Mouse (Mus musculus): ENCODE results near the gene Hist1h3e. TPM values are rescaled to one million over a fixed set of nuclear protein-coding genes. Genes with fewer than 3 reads are reported as not detected.

Gene Hist1h3e
- polyA plus RNA-seq, 1 experiment, result 1.7 TPM

- H3ac ChIP-seq (ENCODE audit: control insufficient read depth, insufficient read length), result no peak within 1 kb of the TSS
- H3K4me3 ChIP-seq, result peak within 1 kb of the TSS; percentile 41
- no peaks in the 10 kb centered on the region for H3K36me3 ChIP-seq (ENCODE audit: control insufficient read depth, insufficient read depth)
- H3K4me2 ChIP-seq (ENCODE audit: low read depth), result peak within 1 kb of the TSS; percentile 79
- TF ChIP-seq TCF3 (IDR thresholded peaks at IDR 0.05; ENCODE audit: insufficient read length, low read depth) (no peak), USF1 (IDR thresholded peaks at IDR 0.05; ENCODE audit: low read depth) (no peak), CEBPB (IDR thresholded peaks at IDR 0.05; ENCODE audit: insufficient read depth, poor library complexity, severe bottlenecking) (peak; percentile 70), POLR2AphosphoS2 (IDR thresholded peaks at IDR 0.05; ENCODE audit: insufficient read length, low read depth) (peak; percentile 100), MYOD1 (IDR thresholded peaks at IDR 0.05; ENCODE audit: control insufficient read depth in 1 of 3, insufficient read length in 2 of 3, low read depth in 2 of 3) (no peak), MAX (IDR thresholded peaks at IDR 0.05; ENCODE audit: low read depth) (no peak), REST (IDR thresholded peaks at IDR 0.05; ENCODE audit: insufficient read depth, insufficient read length) (no peak), TCF12 (IDR thresholded peaks at IDR 0.05; ENCODE audit: insufficient read depth, poor library complexity, severe bottlenecking) (no peak), MYOG (IDR thresholded peaks at IDR 0.05; ENCODE audit: control insufficient read depth in 1 of 3, insufficient read depth in 1 of 3, insufficient read length in 2 of 3, low read depth in 2 of 3) (no peak), SRF (IDR thresholded peaks at IDR 0.05; ENCODE audit: control insufficient read depth, insufficient read length, low read depth) (peak; percentile 35), E2F4 (IDR thresholded peaks at IDR 0.05; ENCODE audit: insufficient read depth) (peak; percentile 3), POLR2A (IDR thresholded peaks at IDR 0.05; ENCODE audit: insufficient read length, low read depth) (peak; percentile 98)
- H3K79me2 ChIP-seq (ENCODE audit: control insufficient read depth, insufficient read depth), result no peaks in the 10 kb centered on the region
- no peaks in the 10 kb centered on the region for H3K27me3 ChIP-seq (ENCODE audit: control insufficient read depth, insufficient read depth, insufficient read length)
Observed at GRCm38 (mm10) chr13:23530901-23531875, 31.0 kb downstream of the Hist1h3e start, which contains the start of gene Hist1h4h. Hist1h4h (plus strand) TSS chr13:23531050.

DNA sequence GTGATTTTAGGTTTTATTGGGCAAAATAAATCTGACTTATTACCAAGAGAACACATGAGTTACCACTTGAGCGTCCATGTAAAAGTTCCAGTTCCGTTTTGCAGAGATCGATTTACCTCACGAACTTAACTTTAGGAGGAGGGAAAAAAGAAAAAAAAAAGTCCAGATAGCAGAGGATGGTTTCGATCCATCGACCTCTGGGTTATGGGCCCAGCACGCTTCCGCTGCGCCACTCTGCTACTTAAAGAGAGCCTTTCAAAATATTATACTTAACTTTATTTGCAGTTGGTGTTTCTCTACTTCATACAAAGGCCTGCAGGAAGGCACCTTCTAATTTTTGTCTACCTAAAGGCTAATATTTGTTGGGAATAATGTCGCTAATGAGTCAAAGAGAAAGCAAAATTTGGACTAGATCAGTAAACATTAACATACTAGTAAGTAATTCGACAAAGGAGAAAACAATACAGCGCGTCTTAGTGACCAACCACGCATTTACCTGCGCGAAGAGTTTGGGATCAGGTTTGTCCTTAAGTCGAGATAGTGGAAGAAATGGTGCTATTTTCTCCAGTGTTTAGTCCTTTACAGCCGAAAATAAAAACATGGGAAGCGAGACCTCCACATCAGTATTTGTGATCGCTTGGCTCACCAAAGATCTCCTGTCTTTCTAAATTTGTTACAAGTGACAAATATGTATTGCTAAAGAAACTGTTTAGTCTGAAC lies 31.8 kb downstream of the Hist1h3e start:
- no peak for TF ChIP-seq USF1 (IDR thresholded peaks at IDR 0.05; ENCODE audit: low read depth)
- TF ChIP-seq REST (IDR thresholded peaks at IDR 0.05; ENCODE audit: insufficient read depth, insufficient read length), result no peak
- TF ChIP-seq MYOG (IDR thresholded peaks at IDR 0.05; ENCODE audit: control insufficient read depth in 1 of 3, insufficient read depth in 1 of 3, insufficient read length in 2 of 3, low read depth in 2 of 3), result no peak
- TF ChIP-seq MAX (IDR thresholded peaks at IDR 0.05; ENCODE audit: low read depth), result no peak
- peak; percentile 23 for TF ChIP-seq E2F4 (IDR thresholded peaks at IDR 0.05; ENCODE audit: insufficient read depth)
- no peaks in the 10 kb centered on the region for H3K36me3 ChIP-seq (ENCODE audit: control insufficient read depth, insufficient read depth)
- H3ac ChIP-seq (ENCODE audit: control insufficient read depth, insufficient read length), result no peak overlapping the region
- no peaks in the 10 kb centered on the region for H3K79me2 ChIP-seq (ENCODE audit: control insufficient read depth, insufficient read depth)
- H3K27me3 ChIP-seq (ENCODE audit: control insufficient read depth, insufficient read depth, insufficient read length), result no peaks in the 10 kb centered on the region
- peak overlapping the region; percentile 79 for H3K4me2 ChIP-seq (ENCODE audit: low read depth)
- peak overlapping the region; percentile 41 for H3K4me3 ChIP-seq

DNA sequence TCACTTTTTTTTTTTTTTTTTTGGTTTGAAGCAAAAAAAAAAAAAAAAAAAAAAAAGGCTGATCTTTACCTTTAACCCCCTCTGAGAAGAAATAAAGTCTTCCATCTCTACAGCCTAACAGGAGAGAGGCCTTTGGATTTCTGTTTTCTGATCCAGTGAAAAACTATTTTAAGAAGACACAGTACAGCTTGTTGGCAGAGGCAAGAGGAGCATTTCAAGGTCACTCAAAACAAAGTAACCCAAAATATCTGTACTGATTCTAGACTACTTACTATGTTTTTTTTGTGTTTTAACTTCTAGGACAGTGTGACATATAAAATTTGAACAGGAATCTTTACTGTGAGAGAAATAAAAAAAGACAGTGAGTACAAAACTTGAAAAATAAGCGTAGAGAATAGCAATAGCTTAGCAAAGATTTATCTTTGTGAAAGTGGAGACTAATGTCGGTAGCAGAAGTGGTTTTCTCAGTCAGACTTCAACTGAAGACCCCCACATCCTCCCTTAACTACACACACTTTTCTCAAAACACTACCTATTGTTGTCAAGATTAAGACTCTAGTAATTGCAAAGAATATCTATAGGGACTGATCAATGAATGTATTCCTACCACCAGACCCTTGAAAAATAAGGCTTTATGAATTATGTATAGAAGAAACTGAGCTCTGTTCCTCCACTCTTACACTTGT lies 32.5 kb downstream of the Hist1h3e start:
- H3K79me2 ChIP-seq (ENCODE audit: control insufficient read depth, insufficient read depth), result no peaks in the 10 kb centered on the region
- H3K36me3 ChIP-seq (ENCODE audit: control insufficient read depth, insufficient read depth), result no peaks in the 10 kb centered on the region
- H3ac ChIP-seq (ENCODE audit: control insufficient read depth, insufficient read length), result no peak overlapping the region
- no peaks in the 10 kb centered on the region for H3K27me3 ChIP-seq (ENCODE audit: control insufficient read depth, insufficient read depth, insufficient read length)
- H3K4me2 ChIP-seq (ENCODE audit: low read depth), result peak overlapping the region; percentile 79
- peak overlapping the region; percentile 41 for H3K4me3 ChIP-seq
- TF ChIP-seq POLR2AphosphoS2 (IDR thresholded peaks at IDR 0.05; ENCODE audit: insufficient read length, low read depth) (no peak), MAX (IDR thresholded peaks at IDR 0.05; ENCODE audit: low read depth) (no peak), MYOD1 (IDR thresholded peaks at IDR 0.05; ENCODE audit: control insufficient read depth in 1 of 3, insufficient read length in 2 of 3, low read depth in 2 of 3) (no peak)

DNA sequence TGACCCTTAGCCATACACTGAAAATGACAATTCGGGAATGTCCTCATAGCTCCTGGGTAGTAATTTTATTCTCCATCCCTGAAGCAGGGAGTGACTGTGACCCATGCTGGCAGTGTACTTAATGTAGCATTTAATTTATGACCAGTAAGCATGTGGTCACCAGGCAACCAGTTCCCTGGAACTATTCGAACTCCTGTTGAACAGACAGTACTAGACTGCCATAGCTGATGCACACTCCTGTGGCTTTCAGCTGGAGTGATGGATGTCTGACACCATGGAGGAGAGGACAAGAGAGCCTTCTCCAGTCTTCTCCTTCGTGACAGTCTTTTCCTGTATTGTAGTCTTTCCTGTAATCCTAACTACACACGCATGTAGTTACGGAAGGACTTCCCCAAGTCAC lies 33.2 kb downstream of the Hist1h3e start:
- no peak overlapping the region for H3K4me3 ChIP-seq
- H3K4me2 ChIP-seq (ENCODE audit: low read depth), result no peak overlapping the region
- no peak for TF ChIP-seq TCF12 (IDR thresholded peaks at IDR 0.05; ENCODE audit: insufficient read depth, poor library complexity, severe bottlenecking)
- no peak for TF ChIP-seq POLR2A (IDR thresholded peaks at IDR 0.05; ENCODE audit: insufficient read length, low read depth)
- TF ChIP-seq CEBPB (IDR thresholded peaks at IDR 0.05; ENCODE audit: insufficient read depth, poor library complexity, severe bottlenecking), result no peak
- no peak for TF ChIP-seq MYOG (IDR thresholded peaks at IDR 0.05; ENCODE audit: control insufficient read depth in 1 of 3, insufficient read depth in 1 of 3, insufficient read length in 2 of 3, low read depth in 2 of 3)
- TF ChIP-seq MAX (IDR thresholded peaks at IDR 0.05; ENCODE audit: low read depth), result no peak
- no peak for TF ChIP-seq E2F4 (IDR thresholded peaks at IDR 0.05; ENCODE audit: insufficient read depth)
- TF ChIP-seq USF1 (IDR thresholded peaks at IDR 0.05; ENCODE audit: low read depth), result no peak
- no peak for TF ChIP-seq TCF3 (IDR thresholded peaks at IDR 0.05; ENCODE audit: insufficient read length, low read depth)
- no peak for TF ChIP-seq MYOD1 (IDR thresholded peaks at IDR 0.05; ENCODE audit: control insufficient read depth in 1 of 3, insufficient read length in 2 of 3, low read depth in 2 of 3)
- no peak for TF ChIP-seq SRF (IDR thresholded peaks at IDR 0.05; ENCODE audit: control insufficient read depth, insufficient read length, low read depth)
- TF ChIP-seq REST (IDR thresholded peaks at IDR 0.05; ENCODE audit: insufficient read depth, insufficient read length), result no peak
- TF ChIP-seq POLR2AphosphoS2 (IDR thresholded peaks at IDR 0.05; ENCODE audit: insufficient read length, low read depth), result no peak

More for the DNA sequence above, 33.2 kb downstream of the Hist1h3e start:
- no peaks in the 10 kb centered on the region for H3K36me3 ChIP-seq (ENCODE audit: control insufficient read depth, insufficient read depth)
- no peak overlapping the region for H3ac ChIP-seq (ENCODE audit: control insufficient read depth, insufficient read length)
- H3K79me2 ChIP-seq (ENCODE audit: control insufficient read depth, insufficient read depth), result no peaks in the 10 kb centered on the region
- H3K27me3 ChIP-seq (ENCODE audit: control insufficient read depth, insufficient read depth, insufficient read length), result no peaks in the 10 kb centered on the region
